Comparison of ENCODE assay signal across 17 mouse cellular contexts in the genomic region with DNA sequence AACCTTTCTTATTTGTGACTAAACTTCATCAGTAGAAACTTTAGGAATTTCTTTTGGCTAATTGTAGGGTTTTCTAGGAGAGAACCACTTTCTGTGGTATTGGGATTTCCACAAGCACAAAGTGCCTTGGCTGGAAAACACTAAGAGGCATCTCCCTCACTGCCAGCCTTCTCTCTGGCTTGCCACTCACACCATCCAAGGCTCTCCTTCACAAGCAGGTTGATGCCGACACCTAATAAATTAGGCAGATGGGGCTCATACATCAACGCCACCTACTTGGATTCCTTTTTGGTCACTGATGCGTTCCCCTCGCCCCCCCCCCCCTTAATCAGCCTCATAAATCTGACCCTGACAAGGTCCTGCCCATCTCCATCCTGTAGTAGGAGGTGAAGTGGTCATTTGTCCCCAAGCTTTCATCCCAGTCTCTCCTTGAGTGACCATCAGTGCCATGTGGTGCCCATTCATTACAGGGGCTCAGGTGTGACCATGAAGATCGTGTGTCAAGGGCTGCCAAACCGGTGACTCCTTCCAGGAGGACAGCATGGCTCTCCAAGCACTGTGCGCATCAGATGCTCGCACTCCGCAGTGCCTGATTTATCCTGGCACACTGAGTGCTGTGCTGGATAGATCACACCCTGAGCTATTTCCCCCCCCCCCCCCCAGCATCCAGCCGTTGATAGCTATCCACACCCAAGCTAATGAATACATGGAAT. TPM values are rescaled to one million over a fixed set of nuclear protein-coding genes. Genes with fewer than 3 reads are reported as not detected.
DNase-seq lines count a peak whose midpoint lies in the region; ATAC-seq lines count a peak whose summit lies in the region.
"Had no signal": no experiment of that assay in that cellular context is flagged by ENCODE, and none has a peak within 500 bp of the region (broad histone marks: within the 10 kb centered on the region; RNA-seq: fewer than 3 reads in every experiment).

No protein-coding gene starts in this region.

- no peaks in the 10 kb centered on the region for H3K36me3 ChIP-seq in hindbrain, embryonic 11.5 days (ENCODE audit: control insufficient read depth, insufficient read depth, low read length)
- no peaks in the 10 kb centered on the region for H3K36me3 ChIP-seq in hindbrain, embryonic 14.5 days (replicated peaks; ENCODE audit: control insufficient read depth, insufficient read depth)
- no peaks in the 10 kb centered on the region for H3K36me3 ChIP-seq in midbrain, embryonic 11.5 days (ENCODE audit: control insufficient read depth, insufficient read depth, low read length)
- H3K36me3 ChIP-seq in midbrain, embryonic 15.5 days (replicated peaks): no peaks in the 10 kb centered on the region
- H3K36me3 ChIP-seq: forebrain, embryonic 15.5 days; intestine, embryonic 15.5 days had no signal

- H3K4me1 ChIP-seq in hindbrain, embryonic 11.5 days (replicated peaks; ENCODE audit: control insufficient read depth, insufficient read depth, low read length): no peaks in the 10 kb centered on the region
- no peaks in the 10 kb centered on the region for H3K4me1 ChIP-seq in hindbrain, embryonic 14.5 days (replicated peaks; ENCODE audit: control insufficient read depth, insufficient read depth, low read length)
- no peaks in the 10 kb centered on the region for H3K4me1 ChIP-seq in midbrain, embryonic 11.5 days (ENCODE audit: control insufficient read depth, insufficient read depth, low read length)
- no peaks in the 10 kb centered on the region for H3K4me1 ChIP-seq in midbrain, embryonic 15.5 days
- H3K4me1 ChIP-seq: forebrain, embryonic 15.5 days; intestine, embryonic 15.5 days had no signal

- ATAC-seq in hindbrain, embryonic 11.5 days (ENCODE audit: low FRiP score): peak; percentile 75
- ATAC-seq in hindbrain, embryonic 14.5 days (ENCODE audit: low FRiP score): no peak; the same call in 1 of the 2 replicates
- ATAC-seq in midbrain, embryonic 11.5 days (ENCODE audit: low FRiP score): no peak
- ATAC-seq in midbrain, embryonic 15.5 days (replicated peaks): no peak
- ATAC-seq in megakaryocyte-erythroid progenitor cell, adult 5-6 weeks (replicated peaks; ENCODE audit: low FRiP score, low TSS enrichment, poor library complexity, severe bottlenecking): no peak
- ATAC-seq: forebrain, embryonic 15.5 days; intestine, embryonic 15.5 days; liver, postnatal 0 days had no signal

- no peak overlapping the region for H3K4me2 ChIP-seq in hindbrain, embryonic 11.5 days (replicated peaks; ENCODE audit: low read depth, low read length)
- no peak overlapping the region for H3K4me2 ChIP-seq in hindbrain, embryonic 14.5 days (replicated peaks)
- H3K4me2 ChIP-seq in midbrain, embryonic 11.5 days: no peak overlapping the region
- H3K4me2 ChIP-seq in midbrain, embryonic 15.5 days: no peak overlapping the region
- H3K4me2 ChIP-seq: forebrain, embryonic 15.5 days; intestine, embryonic 15.5 days had no signal

- DNase-seq in cerebellum, adult 9-10 months: peak; percentile 43
- no peak for DNase-seq in cerebellum, postnatal 36 days
- no peak for DNase-seq in hindbrain, embryonic 11.5 days (ENCODE audit: low spot score)
- DNase-seq in hindbrain, embryonic 14.5 days (ENCODE audit: low spot score): no peak
- DNase-seq in midbrain, embryonic 11.5 days (ENCODE audit: low spot score, missing footprints): peak; percentile 39
- DNase-seq in cerebellum, postnatal 25 days: peak; percentile 57 to 63
- DNase-seq: heart, postnatal 14 days; liver; liver, postnatal 0 days; lung, postnatal 14 days; spleen, adult 18-20 months; thymus, adult 18-20 months had no signal

- H3K9ac ChIP-seq in hindbrain, embryonic 11.5 days (ENCODE audit: low read depth, low read length): no peak overlapping the region
- H3K9ac ChIP-seq in hindbrain, embryonic 14.5 days: no peak overlapping the region
- no peak overlapping the region for H3K9ac ChIP-seq in midbrain, embryonic 11.5 days (ENCODE audit: low read length)
- H3K9ac ChIP-seq in midbrain, embryonic 15.5 days: no peak overlapping the region
- H3K9ac ChIP-seq: forebrain, embryonic 15.5 days; intestine, embryonic 15.5 days; liver, postnatal 0 days had no signal

- H3K9me3 ChIP-seq in hindbrain, embryonic 11.5 days (ENCODE audit: control insufficient read depth, low read length): no peaks in the 10 kb centered on the region
- H3K9me3 ChIP-seq in hindbrain, embryonic 14.5 days (ENCODE audit: control insufficient read depth, low read length): no peaks in the 10 kb centered on the region
- H3K9me3 ChIP-seq in midbrain, embryonic 11.5 days (ENCODE audit: control insufficient read depth, low read length): no peaks in the 10 kb centered on the region
- H3K9me3 ChIP-seq in midbrain, embryonic 15.5 days: no peaks in the 10 kb centered on the region
- H3K9me3 ChIP-seq: forebrain, embryonic 15.5 days; intestine, embryonic 15.5 days had no signal

- no peaks in the 10 kb centered on the region for H3K27me3 ChIP-seq in hindbrain, embryonic 11.5 days (ENCODE audit: control insufficient read depth, insufficient read depth, low read length)
- H3K27me3 ChIP-seq in hindbrain, embryonic 14.5 days (ENCODE audit: control insufficient read depth, insufficient read depth, low read length): no peaks in the 10 kb centered on the region
- no peaks in the 10 kb centered on the region for H3K27me3 ChIP-seq in midbrain, embryonic 11.5 days (ENCODE audit: control insufficient read depth, insufficient read depth, low read length)
- no peaks in the 10 kb centered on the region for H3K27me3 ChIP-seq in midbrain, embryonic 15.5 days (replicated peaks)
- H3K27me3 ChIP-seq: CH12.LX; forebrain, embryonic 15.5 days; intestine, embryonic 15.5 days had no signal

- H3K4me3 ChIP-seq in hindbrain, embryonic 11.5 days (ENCODE audit: low read depth, low read length): no peak overlapping the region
- H3K4me3 ChIP-seq in hindbrain, embryonic 14.5 days (replicated peaks; ENCODE audit: low read length): no peak overlapping the region
- H3K4me3 ChIP-seq in midbrain, embryonic 11.5 days (ENCODE audit: low read depth, low read length): no peak overlapping the region
- no peak overlapping the region for H3K4me3 ChIP-seq in midbrain, embryonic 15.5 days
- H3K4me3 ChIP-seq: forebrain, embryonic 15.5 days; intestine, embryonic 15.5 days had no signal

- WGBS in hindbrain, embryonic 11.5 days: 69% methylated on average over 10 of the region's 10 CpGs
- 60% methylated on average over 10 of the region's 10 CpGs for WGBS in hindbrain, embryonic 14.5 days
- WGBS in midbrain, embryonic 11.5 days: 86% methylated on average over 10 of the region's 10 CpGs
- 81% methylated on average over 10 of the region's 10 CpGs for WGBS in midbrain, embryonic 15.5 days

- H3K27ac ChIP-seq in hindbrain, embryonic 11.5 days (ENCODE audit: low read depth, low read length): no peak overlapping the region
- no peak overlapping the region for H3K27ac ChIP-seq in hindbrain, embryonic 14.5 days
- H3K27ac ChIP-seq in midbrain, embryonic 11.5 days (ENCODE audit: low read depth, low read length): no peak overlapping the region
- no peak overlapping the region for H3K27ac ChIP-seq in midbrain, embryonic 15.5 days
- H3K27ac ChIP-seq: forebrain, embryonic 15.5 days; intestine, embryonic 15.5 days had no signal

RNA-seq across cellular contexts. Expression of a gene that starts 8.5 kb away (rescaled TPM):
- 17.0 and 19.8 TPM in 2 replicates for polyA plus RNA-seq in hindbrain, embryonic 11.5 days (2014; fragmentation: Nextera tagmentation; extraction: Ambion mirVana)
- 33.9 and 34.2 TPM in 2 replicates for polyA plus RNA-seq in hindbrain, embryonic 14.5 days (2014; fragmentation: Nextera tagmentation; extraction: Ambion mirVana)
- polyA plus RNA-seq in midbrain, embryonic 11.5 days (2014; fragmentation: Nextera tagmentation; extraction: Ambion mirVana): 12.8 and 14.2 TPM in 2 replicates
- polyA plus RNA-seq in midbrain, embryonic 15.5 days (2015; fragmentation: Nextera tagmentation; extraction: Ambion mirVana): 23.5 and 24.7 TPM in 2 replicates
- total RNA-seq in megakaryocyte-erythroid progenitor cell, adult 5-6 weeks (2014; fragmentation: Nextera tagmentation): not detected in 2 replicates
- total RNA-seq in megakaryocyte-erythroid progenitor cell, adult 5-6 weeks (2017): not detected in 2 replicates
- total RNA-seq: CH12.LX had no signal

Comparison
In these comparisons a context has a peak if more than half of its experiments do, and no peak if none do; other contexts are left out.
1. DNase-seq: peak in cerebellum, adult 9-10 months (single experiment), midbrain, embryonic 11.5 days (single experiment) and cerebellum, postnatal 25 days (2 of 2); none in cerebellum, postnatal 36 days (0 of 2), hindbrain, embryonic 11.5 days (single experiment) and hindbrain, embryonic 14.5 days (single experiment).